Mouse (Mus musculus): ENCODE data around the gene Mcm8.
A peak's percentile ranks its signal among the peaks of the same experiment; 100 is the strongest.

Mcm8 gene

DNA sequence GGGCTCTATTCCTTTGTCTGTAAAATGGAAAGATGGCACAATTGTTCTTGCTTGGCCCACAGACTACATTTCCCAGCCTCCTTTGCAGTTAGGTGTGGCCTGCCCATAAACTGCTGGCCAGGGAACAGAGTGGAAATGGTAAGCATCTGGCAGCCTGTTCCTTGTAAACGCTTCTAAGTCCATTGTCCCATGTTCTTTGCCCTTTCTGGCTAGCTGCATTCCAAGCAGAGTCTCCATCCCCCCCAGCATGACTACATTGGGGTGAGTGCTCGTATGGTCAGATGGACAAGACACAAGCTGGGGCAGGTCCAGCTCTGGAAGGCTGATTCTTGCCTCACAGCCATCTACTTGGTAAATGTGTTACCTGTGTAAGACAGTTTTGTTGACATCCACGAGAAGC is 55.7 kb downstream of the Mcm8 start:
- DNase-seq (ENCODE audit: low spot score in 2 of 2): no peak

DNA sequence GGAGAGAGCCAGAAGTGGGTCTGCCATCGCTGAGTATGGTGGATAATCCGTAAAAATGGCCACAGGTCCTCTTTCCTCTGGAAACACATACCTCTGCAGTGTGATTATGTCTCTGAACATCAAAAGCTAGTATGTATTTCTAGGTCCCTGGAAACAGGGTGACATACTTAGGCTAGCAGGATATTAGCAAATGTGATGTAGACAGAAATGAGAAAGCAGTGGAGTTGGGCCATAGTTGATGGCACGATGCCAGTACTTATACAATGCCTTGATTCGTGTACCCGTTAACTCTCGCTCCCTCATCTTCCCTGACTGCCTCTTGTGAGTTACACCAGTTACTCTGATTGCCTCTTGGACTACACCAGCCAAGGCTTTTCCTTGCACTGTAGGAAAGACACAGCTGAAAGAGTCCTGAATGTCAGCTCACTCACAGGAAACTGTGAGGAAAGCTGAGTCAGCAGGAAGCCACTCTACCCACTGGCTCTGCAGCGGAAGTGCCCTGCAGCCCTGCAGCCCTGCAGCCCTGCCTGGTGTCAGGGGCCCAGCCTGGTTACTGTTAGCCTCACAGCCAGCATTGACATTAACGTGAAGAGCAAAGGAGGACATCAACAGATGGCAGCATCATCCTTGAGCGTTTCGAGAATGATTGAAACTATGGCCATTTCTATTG is 57.9 kb downstream of the Mcm8 start:
- no peak for DNase-seq (ENCODE audit: low spot score in 2 of 2)

DNA sequence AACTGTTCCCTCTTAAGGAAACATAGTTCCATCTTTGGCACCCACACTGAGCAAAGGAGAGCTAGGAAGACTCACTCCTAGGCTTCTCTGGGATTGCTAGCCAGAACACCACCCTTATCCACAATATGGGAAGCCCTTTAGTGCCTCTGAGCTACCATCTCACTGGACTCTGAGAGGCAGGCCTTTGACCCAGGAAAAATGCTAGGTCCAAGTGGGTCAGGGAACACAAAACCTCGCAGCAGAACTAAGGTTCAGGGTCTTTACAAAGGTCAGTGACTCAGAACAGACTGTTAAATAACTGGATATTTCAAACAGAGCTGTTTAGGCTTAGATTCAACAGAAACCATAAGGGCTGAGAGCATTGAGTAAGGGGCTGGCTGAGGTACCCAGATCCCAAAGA is 61.0 kb downstream of the Mcm8 start:
- DNase-seq (ENCODE audit: low spot score in 2 of 2): no peak

DNA sequence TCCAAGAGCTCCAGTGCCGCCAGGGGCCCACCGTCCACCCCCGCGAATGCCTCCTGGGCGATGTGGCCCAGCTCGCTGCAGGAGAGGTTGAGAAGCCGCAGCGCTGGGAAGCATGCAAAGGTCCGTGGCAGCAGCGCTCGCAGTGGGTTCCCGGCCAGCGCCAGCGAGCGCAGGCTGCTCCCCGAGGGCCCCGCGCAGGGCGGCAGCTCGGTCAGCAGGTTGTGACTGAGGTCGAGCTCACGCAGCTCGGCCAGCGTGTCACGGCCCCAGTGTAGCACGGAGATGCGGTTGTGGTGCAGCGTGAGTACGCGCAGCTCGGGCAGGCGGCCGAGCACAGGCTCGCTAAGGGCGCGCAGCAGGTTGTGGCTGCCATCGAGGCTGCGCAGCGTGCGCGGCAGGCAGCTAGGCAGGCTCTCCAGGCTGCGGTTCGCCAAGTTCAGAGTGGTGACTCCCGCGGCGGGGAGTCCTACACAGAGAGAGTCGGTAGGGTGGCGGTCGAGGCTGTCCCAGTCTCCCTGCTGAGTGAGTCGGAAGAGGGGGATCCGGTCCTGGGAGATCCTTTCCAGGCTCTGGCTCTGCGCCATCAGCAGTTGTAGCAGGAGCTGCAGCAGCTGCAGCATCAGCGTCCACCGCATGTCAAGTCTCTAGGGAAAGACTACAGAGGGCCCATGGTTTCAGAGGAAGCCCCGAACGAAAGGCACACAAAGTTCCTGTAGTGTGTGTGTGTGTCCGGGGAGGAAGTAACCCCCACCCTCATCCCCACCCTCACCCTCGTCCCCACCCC is 63.5 kb downstream of the Mcm8 start:
- DNase-seq (ENCODE audit: low spot score in 2 of 2): peak in 1 of 2 experiments; percentile 61

DNA sequence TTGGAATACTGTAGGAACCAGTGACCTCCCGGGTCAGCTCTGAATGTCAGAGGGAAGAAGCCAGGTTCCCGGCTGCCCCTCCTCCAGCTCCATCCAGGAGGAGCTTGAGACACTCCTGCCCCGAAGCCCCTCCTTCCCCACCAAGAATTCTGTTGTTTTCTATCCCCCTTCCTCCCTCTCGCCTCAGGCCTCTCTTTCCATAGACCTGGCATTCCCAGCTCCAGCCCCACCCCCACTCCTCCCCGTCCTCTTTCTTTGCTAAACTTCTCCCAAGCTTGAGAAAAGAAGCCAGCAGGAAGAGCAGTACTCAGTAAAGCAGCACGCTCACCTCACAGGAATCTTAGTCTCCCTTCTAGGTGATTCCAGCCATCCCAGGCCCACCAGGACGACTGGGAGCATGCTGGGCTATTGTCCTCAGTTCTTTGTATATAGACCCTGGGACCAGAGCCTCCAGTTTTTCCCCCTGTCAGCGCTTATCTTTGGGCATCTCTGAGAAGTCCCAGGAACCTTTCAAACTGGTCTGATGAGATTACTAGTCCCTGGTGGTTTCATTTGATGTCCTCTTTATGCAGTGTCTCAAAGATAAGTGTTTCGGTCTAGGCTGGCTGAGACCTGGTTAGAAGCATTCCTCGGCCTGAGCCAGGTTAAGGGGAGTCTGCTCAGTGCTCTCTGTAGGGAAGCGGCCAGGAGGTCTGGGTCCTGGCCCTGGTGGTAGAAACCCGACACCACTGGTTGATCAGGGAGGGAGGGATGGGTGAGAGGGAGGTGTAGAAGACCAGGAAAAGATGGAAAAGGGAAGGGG is 65.1 kb downstream of the Mcm8 start, which contains the start of gene Lrrn4:
TSS of gene Lrrn4 (minus strand) at position 48 of the 802 bp plus-strand sequence.
- no peak for DNase-seq (ENCODE audit: low spot score in 2 of 2)

DNA sequence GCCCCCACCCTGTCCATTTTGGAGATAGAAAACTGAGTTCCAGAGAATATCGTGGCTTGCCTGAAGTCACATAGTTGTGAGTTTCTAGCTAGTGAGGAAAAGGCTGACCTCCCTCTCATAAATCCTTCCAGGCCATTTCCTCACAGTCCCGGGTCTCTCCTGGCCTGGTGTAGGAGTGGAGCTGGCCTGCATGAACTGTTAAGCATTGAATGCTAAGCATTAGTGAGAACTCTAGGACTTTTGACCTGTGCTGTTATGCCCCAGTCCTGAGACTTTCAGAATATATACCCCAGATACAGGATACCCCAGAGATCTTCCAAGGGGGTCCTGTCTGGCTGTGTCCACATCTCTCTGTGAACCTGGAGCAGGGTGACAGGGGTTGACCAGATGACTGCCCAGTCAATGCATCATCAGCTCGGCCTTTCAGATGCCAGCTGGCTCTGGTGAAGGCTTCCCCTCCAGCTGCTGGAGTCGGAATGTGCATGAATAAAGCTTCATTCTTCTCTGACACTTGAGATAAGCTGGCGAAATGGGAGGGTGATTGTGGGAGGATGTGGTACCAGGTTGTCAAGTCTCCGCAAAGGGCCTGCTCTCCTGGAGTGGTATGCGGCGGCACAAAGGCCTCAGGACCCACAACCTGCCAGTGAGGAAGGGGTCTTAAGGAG is 68.5 kb downstream of the Mcm8 start:
- DNase-seq (ENCODE audit: low spot score in 2 of 2): no peak

DNA sequence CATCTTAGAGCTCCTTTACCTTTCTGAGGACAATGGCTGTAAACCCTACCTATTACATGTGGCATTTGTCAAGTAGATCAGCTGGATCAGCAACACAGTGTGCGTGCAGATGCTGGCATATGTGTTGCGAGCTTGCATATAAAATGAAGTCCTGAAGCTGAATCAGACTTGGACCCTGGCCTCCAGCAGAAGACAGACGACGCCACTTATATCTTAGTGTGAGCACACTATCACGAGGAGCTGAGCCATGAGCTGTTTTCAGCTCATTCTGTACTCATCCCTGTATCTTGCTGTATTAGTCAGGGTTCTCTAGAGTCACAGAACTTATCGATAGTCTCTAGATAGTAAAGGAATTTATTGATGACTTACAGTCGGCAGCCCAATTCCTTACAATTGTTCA is 69.4 kb downstream of the Mcm8 start:
- DNase-seq (ENCODE audit: low spot score in 2 of 2): no peak
